Mouse (Mus musculus): ENCODE data around the gene Rln3. TPM values are rescaled to one million over a fixed set of nuclear protein-coding genes. Genes with fewer than 3 reads are reported as not detected.

The Rln3 gene
- total RNA-seq, 4 experiments from 2014 or later: not detected

DNA sequence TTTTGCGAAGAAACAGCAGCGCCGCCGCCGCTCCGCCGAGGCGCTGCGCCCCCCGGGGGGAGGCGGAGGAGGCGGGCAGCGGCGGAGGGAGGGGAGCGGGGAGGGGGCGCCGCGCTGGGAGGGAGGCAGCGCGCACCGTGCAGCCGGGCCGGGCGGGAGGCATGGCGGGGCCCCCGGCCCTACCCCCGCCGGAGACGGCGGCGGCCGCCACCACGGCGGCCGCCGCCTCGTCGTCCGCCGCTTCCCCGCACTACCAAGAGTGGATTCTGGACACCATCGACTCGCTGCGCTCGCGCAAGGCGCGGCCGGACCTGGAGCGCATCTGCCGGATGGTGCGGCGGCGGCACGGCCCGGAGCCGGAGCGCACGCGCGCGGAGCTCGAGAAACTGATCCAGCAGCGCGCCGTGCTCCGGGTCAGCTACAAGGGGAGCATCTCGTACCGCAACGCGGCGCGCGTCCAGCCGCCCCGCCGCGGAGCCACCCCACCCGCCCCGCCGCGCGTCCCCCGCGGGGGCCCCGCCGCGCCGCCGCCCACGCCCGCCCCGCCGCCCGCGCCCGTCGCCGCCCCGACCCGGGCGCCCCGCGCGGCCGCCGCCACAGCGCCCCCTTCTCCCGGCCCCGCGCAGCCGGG lies 47.2 kb downstream of the Rln3 start, which contains the start of gene Samd1:
Samd1 (plus strand) TSS at position 162 of the 631 bp plus-strand sequence.
- peak in 1 of 2 experiments; percentile 57 for DNase-seq (ENCODE audit: low spot score in 2 of 2)

- peak; percentile 67 to 75 for DNase-seq (ENCODE audit: low spot score in 2 of 2)
Measured at GRCm38 (mm10) chr8:83996567-83997505, 48.0 kb downstream of the Rln3 start.

GRCm38 (mm10) chr8:83995973-83996372 lies 48.8 kb downstream of the Rln3 start:
- DNase-seq (ENCODE audit: low spot score in 2 of 2): peak in 1 of 2 experiments; percentile 38

- no peak for DNase-seq (ENCODE audit: low spot score in 2 of 2)
Measured at GRCm38 (mm10) chr8:83994030-83994429, 50.8 kb downstream of the Rln3 start.

Small RNAs within 50 kb of the gene (microRNA-seq; reads per million reads assigned to microRNA genes)
- gene Mir1199 (0 to 3.4 reads per million in 2 experiments), gene Mir709 (0 reads per million in 2 experiments), gene Mir8111 (5.3 to 12.6 reads per million in 2 experiments)

Other genes starting within 250 kb of the Rln3 start
- 100 to 1,000 TPM; 330 to 370 (median 359) TPM for gene Adgrl1, start 144.9 kb downstream of the Rln3 start, total RNA-seq (2022)
- under 1 TPM; 0.26 to 0.76 (median 0.34) TPM for gene Gm10644, start 89.8 kb downstream of the Rln3 start, total RNA-seq (2022)
- gene Asf1b, start 89.5 kb downstream of the Rln3 start, total RNA-seq (2022): 1 to 10 TPM in 3 of 4 experiments, under 1 TPM in 1; 0.83 to 1.1 (median 1.0) TPM
- gene Prkaca, start 72.0 kb downstream of the Rln3 start, total RNA-seq (2022): 100 to 1,000 TPM; 247 to 270 (median 264) TPM
- 10 to 100 TPM; 43.5 to 53.7 (median 46.3) TPM for gene Samd1, start 47.3 kb downstream of the Rln3 start, total RNA-seq (2022)
- under 1 TPM; 0.34 to 0.77 (median 0.48) TPM for gene 1700067K01Rik, start 43.5 kb downstream of the Rln3 start, total RNA-seq (2022)
- gene 2210011C24Rik, start 32.8 kb downstream of the Rln3 start, total RNA-seq (2022): 1 to 10 TPM in 3 of 4 experiments, under 1 TPM in 1; 0.37 to 2.6 (median 1.5) TPM
- gene Palm3, start 23.5 kb downstream of the Rln3 start, total RNA-seq (2022): 1 to 10 TPM; 1.5 to 4.5 (median 2.3) TPM
- under 1 TPM; 0.36 to 0.57 (median 0.47) TPM for gene Il27ra, start 2.4 kb downstream of the Rln3 start, total RNA-seq (2022)
- 1 to 10 TPM; 4.1 to 4.6 (median 4.5) TPM for gene Gm10643, start 20.1 kb upstream of the Rln3 start, total RNA-seq (2022)
- 10 to 100 TPM; 19.5 to 26.3 (median 24.3) TPM for gene Rfx1, start 21.8 kb upstream of the Rln3 start, total RNA-seq (2022)
- 10 to 100 TPM; 17.0 to 19.8 (median 18.5) TPM for gene Dcaf15, start 59.8 kb upstream of the Rln3 start, total RNA-seq (2022)
- not detected for gene Podnl1, start 81.0 kb upstream of the Rln3 start, total RNA-seq (2022)
- gene Cc2d1a, start 102.9 kb upstream of the Rln3 start, total RNA-seq (2022): 10 to 100 TPM; 44.3 to 52.9 (median 47.4) TPM
- 1 to 10 TPM; 2.8 to 3.2 (median 3.1) TPM for gene 4930432K21Rik, start 103.0 kb upstream of the Rln3 start, total RNA-seq (2022)
- gene Nanos3, start 140.2 kb upstream of the Rln3 start, total RNA-seq (2022): 1 to 10 TPM; 2.8 to 3.8 (median 3.2) TPM
- gene Zswim4, start 192.1 kb upstream of the Rln3 start, total RNA-seq (2022): 10 to 100 TPM; 12.9 to 13.8 (median 13.3) TPM
- 100 to 1,000 TPM in 2 of 4 experiments, 10 to 100 TPM in 2; 97.1 to 133 (median 108) TPM for gene D8Ertd738e, start 204.7 kb upstream of the Rln3 start, total RNA-seq (2022)
- gene Mri1, start 212.3 kb upstream of the Rln3 start, total RNA-seq (2022): 10 to 100 TPM; 14.3 to 18.7 (median 16.2) TPM
- 10 to 100 TPM; 24.6 to 29.7 (median 27.8) TPM for gene Ccdc130, start 225.4 kb upstream of the Rln3 start, total RNA-seq (2022)